Mouse (Mus musculus): Measurements from ENCODE around the gene Bmp2k. TPM values are rescaled to one million over a fixed set of nuclear protein-coding genes. Genes with fewer than 3 reads are reported as not detected.

Bmp2k gene
- total RNA-seq, 2 experiments from 2014 or later = 31.1 to 51.6 TPM

DNA sequence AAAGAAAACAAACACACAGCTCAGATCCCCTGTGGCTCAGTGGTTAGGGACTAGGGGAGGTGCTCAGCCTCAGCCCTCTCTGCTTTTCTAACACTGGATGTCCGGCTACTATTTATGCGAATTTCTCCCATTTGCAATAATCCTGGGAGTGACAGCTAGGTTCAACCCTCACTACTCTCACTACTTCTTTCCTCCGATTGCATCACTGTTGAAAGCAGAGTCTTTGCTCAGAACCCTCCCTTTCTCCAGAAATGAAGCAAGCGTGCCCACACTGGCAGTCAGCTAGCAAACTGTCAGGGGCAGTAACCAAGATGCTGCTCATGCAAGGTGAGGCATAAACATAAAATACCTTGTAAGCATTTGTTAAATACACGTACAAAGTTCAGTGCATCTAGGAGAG is 110.8 kb downstream of the Bmp2k start:
- DNase-seq = no peak

- DNase-seq = no peak
These were observed 112.6 kb downstream of the Bmp2k start for GRCm38 (mm10) chr5:97110133-97110532.

- DNase-seq = no peak
These were observed 113.2 kb downstream of the Bmp2k start for GRCm38 (mm10) chr5:97110697-97111096.

GRCm38 (mm10) chr5:97111207-97111910 is 113.9 kb downstream of the Bmp2k start, which contains the start of gene Paqr3:
Gene Paqr3 (minus strand): TSS chr5:97111596.
- DNase-seq = peak; percentile 97 to 98

DNA sequence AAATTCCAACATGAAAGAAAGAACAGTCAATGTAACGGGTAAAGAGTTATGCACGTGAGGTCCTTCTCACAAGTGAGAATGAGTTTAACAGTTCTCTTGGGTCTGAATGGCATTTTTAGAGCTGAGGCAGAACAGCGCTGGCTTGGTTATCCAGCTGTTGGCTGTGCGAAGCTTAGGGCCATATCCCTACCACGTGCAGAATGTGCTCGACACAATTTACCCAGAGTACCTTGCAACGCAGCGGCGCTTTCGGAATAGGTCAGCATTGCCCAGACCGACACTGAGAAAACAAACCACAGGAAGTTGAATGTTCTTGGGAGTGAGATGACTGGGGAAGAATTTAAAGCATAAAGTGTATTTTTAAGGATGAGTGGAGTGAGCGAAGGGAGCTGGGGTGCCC is 127.5 kb downstream of the Bmp2k start:
- DNase-seq = no peak

- no peak for DNase-seq
These were observed 128.0 kb downstream of the Bmp2k start for GRCm38 (mm10) chr5:97125459-97125970.

DNA sequence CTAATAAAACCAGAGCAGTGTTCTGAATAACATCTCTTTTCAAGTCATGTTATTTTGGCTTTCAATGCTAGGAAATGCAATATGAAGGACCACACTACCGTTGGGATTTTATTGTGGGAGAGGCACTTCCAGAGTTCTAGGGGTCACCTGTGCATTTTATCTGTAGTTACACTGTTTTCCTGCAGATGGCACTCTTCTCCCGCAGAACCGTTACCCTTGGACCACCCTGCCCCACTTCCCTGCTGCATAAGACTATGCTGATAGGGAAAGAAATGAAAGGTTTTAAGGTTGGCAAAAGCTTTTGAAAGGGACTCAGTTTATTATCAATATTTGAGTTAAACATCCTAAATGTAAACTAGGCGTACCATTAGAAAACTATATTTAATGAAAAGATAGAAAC is 128.5 kb downstream of the Bmp2k start:
- DNase-seq = peak in 1 of 2 experiments; percentile 32

DNA sequence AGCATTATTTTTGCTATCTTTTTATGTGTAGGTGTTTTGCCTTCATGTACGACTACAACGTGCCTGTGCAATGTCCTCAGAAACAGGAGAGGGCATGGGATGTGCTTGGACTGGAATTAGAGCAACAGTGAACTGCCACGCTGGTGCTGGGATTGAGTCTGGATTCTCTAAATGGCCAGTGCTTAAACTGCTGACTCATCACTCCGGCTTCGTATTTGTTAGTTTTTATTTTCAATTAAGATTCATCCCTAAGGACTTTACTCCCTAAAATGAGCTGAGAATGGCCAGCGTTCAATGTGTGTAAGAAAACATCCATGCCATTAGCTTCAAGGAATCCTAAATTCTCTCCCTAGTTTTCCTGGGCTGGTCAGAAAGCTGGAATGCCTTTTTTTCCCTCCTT is 129.8 kb downstream of the Bmp2k start:
- no peak for DNase-seq

DNA sequence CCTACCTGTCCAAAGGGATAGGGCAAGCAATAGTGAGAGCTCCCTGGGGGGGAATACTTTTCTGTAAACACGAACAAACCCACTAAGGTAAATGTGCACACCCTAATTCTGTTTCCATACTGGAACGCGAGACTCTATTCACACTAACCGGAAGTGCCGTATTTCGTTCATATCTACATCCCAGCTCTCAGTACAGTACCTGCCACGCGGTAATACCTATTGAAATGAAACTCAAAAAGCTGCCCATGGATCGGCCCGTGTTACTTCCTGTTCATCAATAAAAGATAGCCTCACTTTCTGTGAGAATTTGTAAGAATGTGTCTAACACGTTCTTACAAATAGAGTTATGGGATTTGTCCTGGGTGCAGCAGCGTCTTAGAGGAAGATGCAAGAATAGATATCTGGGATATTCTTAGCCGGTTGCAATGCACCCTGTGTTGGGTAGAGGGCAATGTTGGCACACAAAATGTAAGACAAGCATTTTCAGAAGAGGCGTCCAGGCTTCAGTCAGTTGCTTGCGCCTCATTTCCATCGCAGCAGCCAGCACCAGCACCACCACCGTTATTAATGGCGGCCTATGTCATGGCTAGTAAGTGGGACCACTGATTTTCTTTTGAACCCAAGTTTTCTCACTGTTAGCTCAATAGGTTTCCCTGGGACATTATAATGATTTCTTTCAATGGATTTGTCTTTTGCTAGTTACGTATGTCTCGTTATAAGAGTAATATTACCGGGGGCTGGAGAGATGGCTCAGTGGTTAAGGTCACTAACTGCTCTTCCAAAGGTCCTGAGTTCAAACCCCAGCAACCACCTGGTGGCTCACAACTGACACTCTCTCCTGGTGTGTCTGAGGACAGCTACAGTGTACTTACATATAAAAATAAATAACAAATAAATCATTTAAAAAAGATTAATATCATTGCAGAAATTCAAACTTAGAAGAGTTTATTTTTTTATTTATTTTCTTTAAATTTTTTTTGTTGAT is 131.0 kb downstream of the Bmp2k start:
- DNase-seq = peak; percentile 23 to 54

- no peak for DNase-seq
These were observed 132.1 kb downstream of the Bmp2k start for GRCm38 (mm10) chr5:97129589-97129988.

- no peak for DNase-seq
These were observed 137.8 kb downstream of the Bmp2k start for GRCm38 (mm10) chr5:97135331-97135730.

Other genes with a start within 250 kb of the Bmp2k start
- gene Anxa3, start 204.3 kb upstream of the Bmp2k start, total RNA-seq (2021) = 10 to 100 TPM; 18.3 to 30.3 TPM
- gene Paqr3, start 113.9 kb downstream of the Bmp2k start, total RNA-seq (2021) = 1 to 10 TPM; 2.5 to 3.7 TPM